ENCODE assay signal across 26 mouse cellular contexts in genomic region chr1:132567336-132568125, GRCm38 (mm10). TPM values are rescaled to one million over a fixed set of nuclear protein-coding genes. Genes with fewer than 3 reads are reported as not detected.
DNase-seq lines count a peak whose midpoint lies in the region; ATAC-seq and TF ChIP-seq lines count a peak whose summit lies in the region.
"Had no signal": no experiment of that assay in that cellular context is flagged by ENCODE, and none has a peak within 500 bp of the region (broad histone marks: within the 10 kb centered on the region; RNA-seq: fewer than 3 reads in every experiment).

No protein-coding gene starts in this region.

- no peak overlapping the region for H3K4me2 ChIP-seq in forebrain, embryonic 13.5 days
- H3K4me2 ChIP-seq in forebrain, embryonic 11.5 days (ENCODE audit: low read depth, low read length, severe bottlenecking): no peak overlapping the region
- no peak overlapping the region for H3K4me2 ChIP-seq in forebrain, embryonic 14.5 days (ENCODE audit: low read length)
- H3K4me2 ChIP-seq in liver, postnatal 0 days (ENCODE audit: low read depth, low read length): no peak overlapping the region
- H3K4me2 ChIP-seq: heart, embryonic 11.5 days; limb, embryonic 12.5 days; liver, embryonic 11.5 days had no signal

- no peak for DNase-seq in forebrain, embryonic 11.5 days (ENCODE audit: low spot score)
- no peak for DNase-seq in left cerebral cortex, adult 2 months (ENCODE audit: extremely low spot score in 1 of 2, low spot score in 2 of 2)
- no peak for DNase-seq in left cerebral cortex, adult 9 months (ENCODE audit: low spot score in 2 of 2)
- DNase-seq in brain, adult 2 months (ENCODE audit: low read depth, low spot score): peak; percentile 68
- no peak for DNase-seq in forebrain, embryonic 14.5 days (ENCODE audit: low spot score)
- no peak for DNase-seq in liver, postnatal 0 days
- DNase-seq: adrenal gland, postnatal 36 days; B cell, adult 2 months; kidney, adult 18-20 months; lung, adult 18-20 months; lung, postnatal 10 days; right cerebral cortex, postnatal 25 days; spleen, adult 18-20 months had no signal

- H3K4me3 ChIP-seq in forebrain, embryonic 13.5 days: no peak overlapping the region
- no peak overlapping the region for H3K4me3 ChIP-seq in forebrain, embryonic 11.5 days (ENCODE audit: low read depth, low read length)
- H3K4me3 ChIP-seq in left cerebral cortex, adult 2 months: no peak overlapping the region
- no peak overlapping the region for H3K4me3 ChIP-seq in forebrain, embryonic 14.5 days (ENCODE audit: low read depth, low read length)
- no peak overlapping the region for H3K4me3 ChIP-seq in liver, postnatal 0 days (ENCODE audit: low read depth, low read length)
- H3K4me3 ChIP-seq: embryonic facial prominence, embryonic 10.5 days; limb, embryonic 12.5 days had no signal

- no peak overlapping the region for H3K9ac ChIP-seq in forebrain, embryonic 13.5 days
- no peak overlapping the region for H3K9ac ChIP-seq in forebrain, embryonic 11.5 days (ENCODE audit: low read length)
- no peak overlapping the region for H3K9ac ChIP-seq in forebrain, embryonic 14.5 days (ENCODE audit: low read length)
- H3K9ac ChIP-seq in liver, postnatal 0 days (replicated peaks): no peak overlapping the region
- H3K9ac ChIP-seq: limb, embryonic 12.5 days had no signal

- H3K27ac ChIP-seq in forebrain, embryonic 13.5 days: peak overlapping the region; percentile 4; the same call in 1 of the 2 replicates
- no peak overlapping the region for H3K27ac ChIP-seq in forebrain, embryonic 11.5 days (ENCODE audit: low read depth, low read length)
- peak overlapping the region; percentile 40 for H3K27ac ChIP-seq in left cerebral cortex, adult 2 months
- H3K27ac ChIP-seq in forebrain, embryonic 14.5 days (ENCODE audit: low read depth, low read length): 0 out of 2 replicates have a peak overlapping the region, but pooled peaks have one; percentile 21
- no peak overlapping the region for H3K27ac ChIP-seq in liver, postnatal 0 days (ENCODE audit: low read depth)
- H3K27ac ChIP-seq: embryonic facial prominence, embryonic 10.5 days; kidney, postnatal 0 days; limb, embryonic 12.5 days had no signal

- TF ChIP-seq CTCF in left cerebral cortex, adult 2 months (IDR thresholded peaks at IDR 0.05): no peak; the same call in 1 of the 2 replicates
- TF ChIP-seq CTCF in liver, postnatal 0 days (IDR thresholded peaks at IDR 0.05; ENCODE audit: low read depth): no peak

- peaks cover 2% of the 10 kb centered on the region; the same call in 1 of the 2 replicates for H3K36me3 ChIP-seq in forebrain, embryonic 13.5 days (ENCODE audit: poor library complexity, severe bottlenecking)
- H3K36me3 ChIP-seq in forebrain, embryonic 11.5 days (ENCODE audit: control insufficient read depth, insufficient read depth, low read length): no peaks in the 10 kb centered on the region
- peaks cover 11% of the 10 kb centered on the region; the same call in 1 of the 2 replicates for H3K36me3 ChIP-seq in forebrain, embryonic 14.5 days (ENCODE audit: control insufficient read depth, insufficient read depth, low read length)
- no peaks in the 10 kb centered on the region for H3K36me3 ChIP-seq in liver, postnatal 0 days (replicated peaks; ENCODE audit: insufficient read depth, low read length)
- H3K36me3 ChIP-seq: embryonic facial prominence, embryonic 10.5 days; G1E; limb, embryonic 12.5 days had no signal

- H3K4me1 ChIP-seq in forebrain, embryonic 13.5 days: peaks cover 34% of the 10 kb centered on the region
- peaks cover 2% of the 10 kb centered on the region; the same call in 1 of the 2 replicates for H3K4me1 ChIP-seq in forebrain, embryonic 11.5 days (replicated peaks; ENCODE audit: control insufficient read depth, insufficient read depth, low read length)
- H3K4me1 ChIP-seq in forebrain, embryonic 14.5 days (ENCODE audit: control insufficient read depth, insufficient read depth, low read length): peaks cover 12% of the 10 kb centered on the region; the same call in 1 of the 2 replicates
- H3K4me1 ChIP-seq in liver, postnatal 0 days (ENCODE audit: insufficient read depth): no peaks in the 10 kb centered on the region

- no peak for TF ChIP-seq EP300 in liver, postnatal 0 days (IDR thresholded peaks at IDR 0.05; ENCODE audit: low read depth)

- no peaks in the 10 kb centered on the region for H3K27me3 ChIP-seq in forebrain, embryonic 13.5 days
- no peaks in the 10 kb centered on the region for H3K27me3 ChIP-seq in forebrain, embryonic 11.5 days (ENCODE audit: control insufficient read depth, insufficient read depth, low read length)
- H3K27me3 ChIP-seq in forebrain, embryonic 14.5 days (replicated peaks; ENCODE audit: control insufficient read depth, insufficient read depth, low read length): no peaks in the 10 kb centered on the region
- no peaks in the 10 kb centered on the region for H3K27me3 ChIP-seq in liver, postnatal 0 days (ENCODE audit: insufficient read depth, low read length)

- WGBS in forebrain, embryonic 13.5 days: 84% methylated on average over 11 of the region's 11 CpGs
- 82% methylated on average over 11 of the region's 11 CpGs for WGBS in forebrain, embryonic 11.5 days
- WGBS in forebrain, embryonic 14.5 days: 81% methylated on average over 11 of the region's 11 CpGs
- 74% methylated on average over 11 of the region's 11 CpGs for WGBS in liver, postnatal 0 days (ENCODE audit: insufficient replicate concordance)

- no peak for ATAC-seq in forebrain, embryonic 13.5 days
- ATAC-seq in forebrain, embryonic 11.5 days (replicated peaks; ENCODE audit: low FRiP score): no peak
- ATAC-seq in forebrain, embryonic 14.5 days: no peak
- no peak for ATAC-seq in liver, postnatal 0 days
- ATAC-seq: inflammation-experienced regulatory T-cells, adult 6 months; Patski had no signal

- no peaks in the 10 kb centered on the region for H3K9me3 ChIP-seq in forebrain, embryonic 13.5 days (replicated peaks)
- no peaks in the 10 kb centered on the region for H3K9me3 ChIP-seq in forebrain, embryonic 11.5 days (ENCODE audit: control insufficient read depth, low read length)
- no peaks in the 10 kb centered on the region for H3K9me3 ChIP-seq in forebrain, embryonic 14.5 days (replicated peaks; ENCODE audit: control insufficient read depth, low read length)
- no peaks in the 10 kb centered on the region for H3K9me3 ChIP-seq in liver, postnatal 0 days (ENCODE audit: low read length)
- H3K9me3 ChIP-seq: embryonic facial prominence, embryonic 10.5 days; G1E; limb, embryonic 12.5 days had no signal

- intact Hi-C loops in left cerebral cortex, adult 2 months (cut with DNase I): no loop called here

RNA-seq across cellular contexts. Expression of gene Cntn2, which starts 24.5 kb away (rescaled TPM):
- 53.6 and 68.9 TPM in 2 replicates for polyA plus RNA-seq in forebrain, embryonic 13.5 days (2015; fragmentation: Nextera tagmentation; extraction: Ambion mirVana)
- 15.3 and 16.9 TPM in 2 replicates for polyA plus RNA-seq in forebrain, embryonic 11.5 days (2014; fragmentation: Nextera tagmentation; extraction: Ambion mirVana)
- total RNA-seq in left cerebral cortex, adult 2 months (2021): 10 to 100 TPM; 69.6 to 78.8 TPM
- 68.0 and 102 TPM in 2 replicates for polyA plus RNA-seq in forebrain, embryonic 14.5 days (2014; fragmentation: Nextera tagmentation; extraction: Ambion mirVana)
- 0.02 and 0.20 TPM in 2 replicates for polyA plus RNA-seq in liver, postnatal 0 days (2015; fragmentation: Nextera tagmentation; extraction: Ambion mirVana)
- total RNA-seq: adrenal gland, adult 18-20 months; adrenal gland, postnatal 36 days; gastrocnemius, adult 8-10 months; granulocyte monocyte progenitor cell, adult 5-6 weeks; monocyte, adult 5-6 weeks had no signal
- polyA plus RNA-seq: G1E; inflammation-experienced regulatory T-cells, adult 6 months had no signal

Comparison
In these comparisons a context has a peak if more than half of its experiments do, and no peak if none do; other contexts are left out.
1. H3K27ac ChIP-seq: peak in forebrain, embryonic 13.5 days (single experiment), left cerebral cortex, adult 2 months (single experiment) and forebrain, embryonic 14.5 days (single experiment); none in forebrain, embryonic 11.5 days (single experiment) and liver, postnatal 0 days (single experiment).
2. RNA of gene Cntn2, which starts 24.5 kb away (polyA plus RNA-seq): 53.6 to 68.9 TPM in forebrain, embryonic 13.5 days, 68.0 to 102 TPM in forebrain, embryonic 14.5 days and 15.3 to 16.9 TPM in forebrain, embryonic 11.5 days; 0.02 to 0.20 TPM in liver, postnatal 0 days; every median in the first group is over 10 times any median in the second.